Mouse (Mus musculus): Measurements from ENCODE around the gene Prr36.

Gene Prr36

DNA sequence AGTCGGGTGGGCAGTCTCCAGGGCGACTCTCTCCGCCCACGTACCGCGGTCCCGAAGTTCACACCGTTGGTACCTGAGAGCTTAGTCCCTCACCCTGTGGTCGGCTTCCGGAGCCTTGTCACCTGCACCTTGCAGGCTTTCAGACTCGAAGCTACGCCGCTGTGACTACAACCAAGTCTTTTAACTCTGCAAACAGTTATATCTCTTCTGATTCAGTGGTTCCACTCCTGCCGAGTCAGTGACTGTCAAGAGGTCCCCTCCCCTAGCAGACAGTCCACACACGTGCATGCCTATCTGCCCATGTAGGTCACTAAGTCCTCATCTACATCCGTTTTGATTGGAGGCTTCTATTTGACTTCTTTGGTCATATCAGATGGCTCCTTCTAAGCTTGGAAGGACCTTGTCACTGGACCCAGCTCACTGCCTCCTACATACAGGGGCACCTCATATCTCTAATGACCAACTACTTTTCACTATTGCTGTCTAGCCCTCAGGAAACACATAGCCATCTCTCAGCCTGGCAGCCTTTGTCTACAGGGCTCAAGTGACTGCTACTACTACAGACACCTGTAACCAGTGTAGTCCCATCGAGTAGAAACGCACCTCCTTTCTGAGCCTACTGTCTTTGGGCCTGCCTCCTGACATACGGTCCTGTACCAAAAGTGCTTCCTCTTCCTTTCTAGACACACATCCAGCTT lies 22.1 kb upstream of the Prr36 start:
- no peak for DNase-seq (ENCODE audit: low spot score)

GRCm38 (mm10) chr8:4238434-4239192 lies 21.4 kb upstream of the Prr36 start, which contains the start of the genes Map2k7 and Gm49320:
Gene Map2k7 (plus strand): TSS chr8:4238740.
Gene Gm49320 (plus strand): TSS chr8:4238865.
- peak; percentile 100 for DNase-seq (ENCODE audit: low spot score)

DNA sequence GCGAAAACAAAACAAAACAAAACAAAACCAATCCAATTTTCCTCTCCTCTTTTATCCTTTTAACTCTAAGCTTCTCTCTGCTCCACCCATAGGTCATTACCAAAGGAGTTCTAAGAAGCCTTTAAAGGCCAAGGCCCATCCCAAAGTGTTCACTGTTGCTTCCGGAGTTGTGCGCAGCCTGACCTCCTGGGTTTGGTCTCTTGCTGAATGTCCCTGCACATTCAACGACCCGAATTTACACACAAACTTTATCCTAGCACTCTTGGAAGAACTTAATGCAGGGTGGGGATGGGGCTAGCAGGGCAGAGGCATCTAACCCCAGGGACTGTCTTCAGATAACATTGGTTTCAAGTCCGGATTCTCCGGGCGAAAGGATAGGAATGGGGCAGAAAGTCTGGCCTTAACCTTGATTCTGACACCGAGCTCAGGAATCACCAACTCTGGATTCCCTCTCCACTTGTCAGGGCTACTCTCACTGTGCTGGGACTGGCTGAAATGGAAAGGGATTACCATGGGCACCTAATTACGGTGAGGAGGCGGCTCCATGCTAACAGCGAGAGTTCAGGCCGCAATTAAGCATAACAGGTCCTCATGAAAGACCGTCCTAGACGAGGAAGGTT lies 20.7 kb upstream of the Prr36 start:
- no peak for DNase-seq (ENCODE audit: low spot score)

- DNase-seq (ENCODE audit: low spot score): peak; percentile 78
These were observed 13.5 kb upstream of the Prr36 start for GRCm38 (mm10) chr8:4230612-4231351.

DNA sequence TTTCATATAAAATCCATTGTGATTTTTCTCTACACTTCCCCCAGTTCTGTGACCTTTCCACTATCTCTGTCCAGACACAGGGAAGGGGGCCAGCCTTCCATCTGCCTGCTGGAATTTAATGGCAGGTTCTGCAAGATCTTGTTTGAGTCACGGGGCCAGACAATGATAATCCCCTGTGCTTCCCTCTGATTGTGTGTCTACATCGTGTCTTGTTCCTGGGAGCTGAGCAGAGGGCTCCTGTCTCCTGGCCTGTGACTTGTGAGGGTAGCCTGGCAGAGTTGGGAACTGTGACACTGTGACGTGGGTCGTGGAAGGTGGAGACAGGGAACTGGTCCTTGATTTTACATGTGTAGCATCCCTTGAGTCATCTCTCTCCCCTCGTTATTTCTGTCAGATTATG lies 12.5 kb upstream of the Prr36 start:
- no peak for DNase-seq (ENCODE audit: low spot score)

DNA sequence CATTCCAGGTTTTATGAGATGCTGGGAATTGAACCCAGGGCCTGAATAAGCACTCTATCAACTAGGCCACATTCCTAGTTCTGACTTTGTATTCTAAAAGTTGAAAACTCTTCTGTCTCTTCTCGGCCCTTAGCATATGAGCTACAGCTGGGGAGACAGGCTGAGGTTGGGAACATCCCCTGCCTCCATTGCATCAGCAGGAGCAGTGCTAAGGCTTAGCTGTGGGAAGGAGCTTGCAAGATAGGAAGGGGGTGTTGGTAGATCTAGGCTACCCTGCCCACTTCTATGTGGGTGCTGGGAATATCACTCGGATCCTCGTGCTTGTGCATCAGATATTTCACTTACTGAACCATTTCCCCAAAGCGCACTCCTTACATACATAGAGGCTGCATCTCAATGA lies 10.7 kb upstream of the Prr36 start:
- no peak for DNase-seq (ENCODE audit: low spot score)

DNA sequence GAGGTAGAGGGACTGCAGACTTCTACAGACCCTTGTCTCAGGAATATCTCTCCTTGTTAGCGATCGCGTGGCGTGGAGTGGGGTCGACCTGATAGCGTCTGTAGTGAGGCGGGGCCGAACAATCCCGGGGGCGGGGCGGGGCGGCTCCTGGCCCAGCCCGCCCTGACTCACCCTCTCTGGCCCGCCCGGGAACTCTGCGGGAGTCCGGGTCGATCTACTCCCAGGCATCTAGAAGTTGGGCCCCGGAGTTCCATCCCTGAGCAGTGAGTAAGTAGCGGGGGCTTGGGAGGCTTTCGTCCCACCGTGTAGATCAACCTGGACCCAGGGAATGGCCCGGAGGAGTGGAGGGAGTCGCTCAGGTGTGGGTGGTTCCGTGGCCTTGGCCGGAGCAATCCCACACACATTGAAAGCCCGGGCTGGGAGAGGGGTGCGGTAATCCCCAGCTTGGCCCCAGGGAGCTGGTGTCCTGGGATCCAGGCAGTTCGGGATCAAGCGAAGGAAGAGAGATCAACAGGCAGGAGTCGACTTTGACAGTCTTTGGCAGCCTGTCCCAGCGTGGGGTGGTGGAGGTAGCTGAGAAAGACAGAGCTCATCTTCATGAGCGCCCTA lies 9.6 kb upstream of the Prr36 start, which contains the start of gene Lrrc8e:
Gene Lrrc8e, plus strand, starts transcription at position 89 of the 609 bp plus-strand sequence.
- peak; percentile 61 for DNase-seq (ENCODE audit: low spot score)

GRCm38 (mm10) chr8:4226323-4226722 lies 9.1 kb upstream of the Prr36 start:
- no peak for DNase-seq (ENCODE audit: low spot score)

DNA sequence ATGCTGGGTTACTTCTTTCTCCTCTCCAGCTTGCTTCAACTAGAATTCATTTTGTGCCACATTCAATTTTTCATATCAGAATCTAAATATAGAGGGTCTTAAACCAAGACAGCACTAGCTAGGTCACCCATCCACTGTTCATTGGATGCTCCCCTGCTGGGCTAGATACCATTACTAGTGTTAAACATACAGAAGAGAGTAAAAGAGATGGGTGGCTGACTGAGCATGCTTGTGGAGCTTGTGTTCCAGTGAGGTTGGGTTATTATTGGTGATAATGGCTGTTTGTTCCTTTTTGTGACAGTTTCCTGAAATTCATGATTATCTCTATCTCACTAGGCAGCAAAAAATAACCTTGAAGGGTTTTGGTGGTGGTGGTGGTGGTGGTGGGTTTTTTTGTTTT lies 4.8 kb upstream of the Prr36 start:
- DNase-seq (ENCODE audit: low spot score): no peak

- DNase-seq (ENCODE audit: low spot score): no peak
These were observed 2.4 kb upstream of the Prr36 start for GRCm38 (mm10) chr8:4219617-4220016.

DNA sequence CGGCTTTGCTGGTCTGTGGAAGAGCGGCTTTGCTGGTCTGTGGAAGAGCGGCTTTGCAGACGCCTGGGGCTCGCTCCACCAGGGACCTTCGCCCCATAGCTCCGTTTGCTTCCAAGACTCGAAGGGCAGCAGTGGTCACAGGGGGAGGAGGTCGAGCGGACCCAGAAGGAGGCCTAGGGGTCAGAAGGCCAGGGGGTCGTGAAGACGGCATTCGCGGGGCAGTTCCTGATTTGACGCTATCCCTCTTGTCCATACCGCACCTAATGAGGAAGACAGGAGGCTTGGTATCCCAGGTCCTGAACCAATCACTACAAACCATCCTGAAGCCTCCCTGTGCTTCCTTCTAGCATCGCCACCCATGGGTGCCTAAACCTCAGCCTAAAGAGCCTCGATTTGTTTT lies 963 bp downstream of the Prr36 start:
- DNase-seq (ENCODE audit: low spot score): no peak

GRCm38 (mm10) chr8:4214006-4214980 lies 3.0 kb downstream of the Prr36 start:
- DNase-seq (ENCODE audit: low spot score): peak; percentile 77

DNA sequence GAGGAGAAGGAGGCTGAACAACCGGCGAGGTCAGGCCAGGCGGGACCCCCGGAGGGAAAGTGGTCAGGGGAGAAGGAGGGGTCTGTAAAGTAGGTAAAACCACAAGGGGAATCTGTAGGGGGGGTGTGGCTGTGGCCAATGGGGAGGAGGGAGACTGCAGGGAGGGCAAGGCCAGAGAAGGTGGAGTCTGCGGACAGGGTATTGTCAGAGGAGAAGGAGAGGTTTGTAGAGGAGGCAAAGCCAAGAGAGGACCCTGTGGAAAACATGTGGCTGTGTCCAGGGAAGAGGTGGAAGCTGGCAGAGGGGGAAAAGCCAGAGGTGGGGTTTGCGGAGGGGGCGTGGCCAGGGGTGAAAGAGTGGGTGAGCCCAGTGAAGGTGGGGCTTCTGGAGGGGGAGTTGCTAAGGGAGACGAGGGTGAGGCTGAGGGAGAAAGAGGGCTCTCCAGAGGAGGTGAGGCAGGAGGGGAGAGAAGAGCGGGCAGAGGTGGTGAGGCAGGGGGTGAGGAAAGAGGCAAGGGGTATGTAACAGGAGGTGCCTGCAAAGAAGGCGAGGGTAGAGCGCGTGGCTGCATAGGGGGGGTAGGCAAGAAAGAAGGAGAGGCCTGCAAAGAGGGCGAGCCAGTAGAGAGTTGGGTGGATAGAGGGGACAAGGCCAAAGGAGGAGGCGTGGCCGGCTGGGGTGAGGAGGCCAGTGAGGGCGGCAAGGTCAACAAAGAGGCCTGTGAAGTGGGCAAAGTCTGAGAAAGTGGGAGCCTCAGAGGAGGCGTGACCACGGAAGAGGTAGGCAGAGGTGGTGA lies 3.9 kb downstream of the Prr36 start:
- peak; percentile 62 for DNase-seq (ENCODE audit: low spot score)

DNA sequence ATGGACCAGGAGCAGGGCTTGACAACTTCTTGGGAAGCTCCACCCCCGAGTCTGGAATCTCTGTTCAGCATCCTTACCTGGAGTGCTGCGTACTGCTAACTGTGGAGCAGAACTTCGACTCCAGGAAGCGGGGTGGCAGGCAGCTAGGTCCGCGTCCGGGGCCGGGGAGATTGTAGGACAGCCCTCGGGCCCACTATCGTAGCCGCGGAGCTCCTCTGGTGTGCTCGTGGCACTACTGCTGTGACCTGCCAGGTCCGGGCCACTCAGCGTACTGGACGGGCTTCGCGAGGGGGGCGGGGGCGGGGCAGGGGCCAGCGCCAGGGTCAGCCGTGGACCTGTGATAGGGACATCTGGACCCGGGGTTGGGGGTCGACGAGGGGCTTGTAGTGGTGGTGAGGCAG lies 4.5 kb downstream of the Prr36 start:
- DNase-seq (ENCODE audit: low spot score): no peak

DNA sequence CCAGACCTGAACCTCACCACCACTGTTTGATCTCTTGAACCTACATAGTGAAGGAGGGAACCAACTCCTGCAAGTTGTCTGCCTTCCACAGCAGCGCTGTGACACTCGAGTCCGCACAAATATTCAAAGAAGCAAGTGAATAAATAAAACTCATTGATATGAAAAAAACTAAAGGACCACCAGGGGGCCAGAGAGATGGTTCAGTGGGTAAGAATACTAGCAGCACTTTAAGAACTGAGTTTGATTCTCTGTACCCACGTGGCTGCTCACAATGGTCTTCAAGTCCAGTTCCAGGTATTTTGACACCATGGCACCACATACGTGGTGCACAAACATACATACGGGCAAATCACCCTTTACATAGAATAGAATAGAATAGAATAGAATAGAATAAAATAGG lies 6.2 kb downstream of the Prr36 start:
- DNase-seq (ENCODE audit: low spot score): no peak

- no peak for DNase-seq (ENCODE audit: low spot score)
These were observed 10.3 kb downstream of the Prr36 start for GRCm38 (mm10) chr8:4207016-4207350.

DNA sequence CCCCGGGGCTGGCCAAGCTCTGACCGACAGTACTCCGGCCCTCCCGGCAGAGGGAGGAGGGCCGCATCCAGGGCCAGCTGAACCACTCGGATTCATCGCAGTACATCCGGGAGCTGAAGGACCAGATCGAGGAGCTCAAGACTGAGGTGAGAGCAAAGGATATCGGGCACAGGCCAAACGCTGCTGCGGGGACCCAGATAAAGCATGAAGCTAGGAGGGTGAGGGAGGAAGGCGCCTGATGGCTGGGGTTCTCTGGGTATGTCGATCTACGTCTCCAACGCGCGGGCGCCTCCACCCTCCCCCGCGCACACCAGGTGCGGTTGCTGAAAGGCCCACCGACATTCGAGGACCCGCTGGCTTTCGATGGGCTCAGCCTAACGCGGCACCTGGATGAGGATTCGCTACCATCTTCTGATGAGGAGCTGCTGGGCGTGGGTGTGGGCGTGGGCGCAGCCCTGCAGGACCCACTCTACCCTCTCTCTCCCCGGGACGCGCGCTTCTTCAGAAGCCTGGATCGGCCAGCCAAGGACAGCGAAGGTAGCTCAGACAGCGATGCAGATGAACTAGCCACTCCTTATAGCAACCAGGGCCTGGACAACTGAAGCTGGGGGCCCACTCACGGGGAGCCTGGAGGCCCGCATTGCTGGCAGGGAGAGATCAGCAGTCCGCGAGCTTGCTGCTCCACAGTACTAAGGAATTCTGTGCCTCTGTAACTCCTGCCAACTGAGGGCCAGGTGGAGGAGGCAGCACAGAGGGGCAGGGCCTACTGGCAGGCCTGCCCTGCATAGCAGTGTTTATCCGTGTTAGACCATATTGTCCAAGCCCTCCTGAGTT lies 10.9 kb downstream of the Prr36 start:
- no peak for DNase-seq (ENCODE audit: low spot score)

GRCm38 (mm10) chr8:4205246-4206123 lies 11.8 kb downstream of the Prr36 start:
- DNase-seq (ENCODE audit: low spot score): no peak

Measured in urinary bladder, postnatal 14 days (tissue).